Mouse (Mus musculus) neural tube, embryonic 13.5 days (tissue): ENCODE data around the gene Nbea. TPM values are rescaled to one million over a fixed set of nuclear protein-coding genes. Genes with fewer than 3 reads are reported as not detected.

Experiments
- ATAC-seq: fragments of 200-750 bp; cut with Nextera tagmentation; 2 replicates; pipeline ENCODE4 v1.8.0; 2017; ENCODE audit warnings: low read depth, mild to moderate bottlenecking, moderate TSS enrichment, moderate library complexity
- H3K27ac ChIP-seq: fragments of 300-500 bp; sonication (generic); replicated peaks from 2 replicates; pipeline ENCODE4 v1.5.1; 2015; ENCODE audit warnings: moderate library complexity, mild to moderate bottlenecking, inconsistent platforms
- H3K27me3 ChIP-seq: fragments of 300-500 bp; sonication (generic); 2 replicates; pipeline ENCODE4 v1.6.1; 2015; ENCODE audit warnings: mild to moderate bottlenecking, inconsistent platforms
- H3K36me3 ChIP-seq: fragments of 300-500 bp; sonication (generic); 2 replicates; pipeline ENCODE4 v1.6.1; 2015; ENCODE audit warnings: mild to moderate bottlenecking, inconsistent platforms
- H3K4me1 ChIP-seq: fragments of 300-500 bp; sonication (generic); replicated peaks from 2 replicates; pipeline ENCODE4 v1.6.1; 2015; ENCODE audit warnings: inconsistent platforms
- H3K4me2 ChIP-seq: fragments of 300-500 bp; sonication (generic); 2 replicates; pipeline ENCODE4 v1.6.1; 2015; ENCODE audit warnings: inconsistent platforms, mild to moderate bottlenecking, moderate library complexity
- H3K4me3 ChIP-seq: fragments of 300-500 bp; sonication (generic); 2 replicates; pipeline ENCODE4 v1.5.1; 2015; ENCODE audit warnings: mild to moderate bottlenecking, inconsistent platforms
- H3K9ac ChIP-seq: fragments of 300-500 bp; sonication (generic); 2 replicates; pipeline ENCODE4 v1.6.1; 2015; ENCODE audit warnings: moderate library complexity, mild to moderate bottlenecking, inconsistent platforms
- H3K9me3 ChIP-seq: fragments of 300-500 bp; sonication (generic); 2 replicates; pipeline ENCODE4 v1.6.1; 2016; ENCODE audit warnings: inconsistent platforms
- WGBS: fragments of 180-500 bp; shearing (Covaris S2); methylation state at CpG from one replicate; pipeline ENCODE4 v1.1.7; 2015; 5-methylcytosine and 5-hydroxymethylcytosine counted together
- polyA plus RNA-seq: library from polyadenylated mRNA; unstranded; fragments of >200 nt; fragmentation: Nextera tagmentation; extraction: Ambion mirVana; gene quantifications from 2 replicates; pipeline ENCODE4 v1.2.1, GENCODE M21; 2015

Nbea gene
- polyA plus RNA-seq, 1 experiment from 2014 or later = 51.3 TPM

DNA sequence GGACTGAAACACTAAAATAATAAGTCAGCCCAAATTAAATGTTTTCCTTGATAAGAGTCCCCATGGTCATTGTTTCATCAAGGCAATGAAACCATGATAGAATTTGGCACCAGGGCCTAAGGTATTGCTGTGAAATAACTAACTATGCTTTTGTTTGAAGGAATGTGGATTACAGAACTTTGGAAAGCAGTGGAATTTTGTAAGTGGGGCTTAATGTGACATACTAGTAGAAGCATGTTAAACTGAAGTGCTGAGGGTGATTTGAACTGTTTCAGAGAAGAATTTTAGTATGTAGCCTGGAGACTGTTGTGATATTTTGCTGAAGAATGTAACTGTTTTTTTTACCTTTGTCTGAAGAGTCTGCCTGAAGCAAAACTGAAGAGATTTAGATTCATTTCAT, 66.9 kb downstream of the Nbea start:
- Histone ChIP-seq H3K4me1 (no peaks in the 10 kb centered on the region), H3K36me3 (peaks cover 11% of the 10 kb centered on the region; the same call in 1 of the 2 replicates), H3K9ac (no peak overlapping the region), H3K27ac (no peak overlapping the region), H3K4me3 (no peak overlapping the region), H3K27me3 (no peaks in the 10 kb centered on the region), H3K9me3 (no peaks in the 10 kb centered on the region), H3K4me2 (no peak overlapping the region)
- ATAC-seq = no peak

DNA sequence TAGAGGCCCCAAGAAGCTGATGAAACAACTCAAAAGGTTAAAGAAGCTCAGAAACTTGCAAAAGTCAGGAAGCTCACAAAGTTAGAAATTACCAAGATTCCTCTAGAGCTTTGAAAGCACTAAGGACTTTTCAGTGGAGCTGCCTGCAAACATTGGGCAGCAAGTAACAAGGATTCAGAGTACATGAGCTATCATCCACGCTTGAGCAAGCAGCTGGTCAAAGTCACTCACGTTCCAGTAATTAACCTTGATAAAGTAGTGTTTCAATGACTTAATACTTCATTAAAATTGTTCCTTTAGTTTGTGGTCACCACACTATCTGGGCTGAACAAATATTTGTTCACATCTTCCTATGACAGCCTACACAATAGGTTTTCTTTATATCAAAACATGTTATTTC, 75.4 kb downstream of the Nbea start:
- no peak overlapping the region for H3K4me3 ChIP-seq
- ATAC-seq = no peak
- H3K27me3 ChIP-seq = no peaks in the 10 kb centered on the region
- no peak overlapping the region for H3K27ac ChIP-seq
- H3K36me3 ChIP-seq = no peaks in the 10 kb centered on the region
- no peak overlapping the region for H3K9ac ChIP-seq
- H3K4me1 ChIP-seq = no peaks in the 10 kb centered on the region
- 69% methylated on average over 2 of the region's 2 CpGs for WGBS
- no peak overlapping the region for H3K4me2 ChIP-seq
- H3K9me3 ChIP-seq = no peaks in the 10 kb centered on the region

DNA sequence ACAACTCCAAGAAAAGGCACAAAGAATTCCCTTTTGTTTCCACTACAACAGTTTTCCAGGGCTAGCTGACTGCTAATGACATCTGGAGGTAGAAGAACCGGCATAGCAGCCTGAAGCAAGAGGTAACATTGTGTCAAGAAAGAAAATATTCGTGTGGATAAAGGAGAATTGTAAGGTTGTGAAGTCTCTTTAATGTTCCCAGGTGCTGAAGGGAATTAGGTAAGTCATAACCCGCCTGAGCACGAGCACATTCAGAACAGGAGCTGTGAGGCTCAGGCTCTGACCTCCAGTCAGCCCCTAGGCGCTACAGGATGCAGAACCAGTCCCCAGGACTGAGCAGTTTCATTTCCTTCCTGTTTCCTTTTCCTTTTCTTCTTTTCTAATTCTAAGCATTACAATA, 86.4 kb downstream of the Nbea start:
- Histone ChIP-seq H3K4me2 (no peak overlapping the region), H3K36me3 (no peaks in the 10 kb centered on the region), H3K9ac (no peak overlapping the region), H3K4me1 (peaks cover 13% of the 10 kb centered on the region), H3K27ac (peak overlapping the region; percentile 64), H3K4me3 (no peak overlapping the region), H3K9me3 (no peaks in the 10 kb centered on the region), H3K27me3 (no peaks in the 10 kb centered on the region)
- WGBS = 12% methylated on average over 5 of the region's 5 CpGs
- no peak for ATAC-seq

DNA sequence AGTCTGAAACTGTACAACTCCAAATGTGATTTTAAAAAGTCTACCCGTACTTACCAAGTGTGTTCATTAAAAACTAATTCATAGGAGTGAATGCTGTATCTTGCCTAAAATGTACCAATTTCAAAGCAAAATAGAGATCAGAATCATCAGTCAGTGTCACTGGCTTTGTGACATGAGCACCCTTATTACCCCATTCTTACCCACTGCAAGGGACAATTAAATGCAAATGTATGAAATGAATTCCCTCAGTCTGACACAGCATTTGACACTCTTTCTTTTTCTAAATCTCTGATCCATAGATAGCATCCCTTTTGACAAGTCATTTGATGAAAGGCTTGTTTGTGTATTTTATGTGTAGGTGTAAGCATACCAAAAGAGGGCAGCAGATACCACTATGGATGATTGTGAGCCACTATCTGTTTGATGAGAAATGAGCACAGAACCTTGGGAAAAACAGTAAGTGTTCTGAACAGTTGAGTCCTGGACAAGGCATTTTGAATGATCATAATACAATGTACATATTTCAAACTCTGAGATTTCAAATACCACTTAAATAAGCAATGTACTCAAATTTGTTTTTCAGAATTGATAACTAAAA, 104.4 kb downstream of the Nbea start:
- no peaks in the 10 kb centered on the region for H3K4me1 ChIP-seq

DNA sequence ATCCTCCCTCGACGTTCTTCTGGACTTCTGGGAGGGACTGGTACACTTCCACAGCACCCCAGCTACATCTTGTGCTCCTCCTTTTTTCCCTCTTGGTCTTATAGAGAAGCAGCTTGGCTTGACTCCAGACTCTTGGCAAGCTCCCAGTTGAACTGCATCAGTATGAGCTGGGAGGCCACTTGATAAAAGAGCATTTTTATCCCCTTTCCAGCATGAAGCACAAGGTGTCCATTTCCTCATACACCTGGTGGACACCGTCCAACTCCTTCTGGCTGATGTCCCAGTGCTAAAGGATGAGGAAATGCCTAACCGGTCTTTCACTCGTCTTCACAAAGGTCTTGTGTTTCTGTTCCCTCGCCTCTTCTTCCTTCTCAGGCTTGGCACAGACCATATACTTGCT, 115.7 kb downstream of the Nbea start:
- H3K36me3 ChIP-seq = peaks cover 20% of the 10 kb centered on the region
- no peaks in the 10 kb centered on the region for H3K4me1 ChIP-seq
- no peak overlapping the region for H3K4me3 ChIP-seq
- 85% methylated on average over 6 of the region's 6 CpGs for WGBS
- no peaks in the 10 kb centered on the region for H3K27me3 ChIP-seq
- H3K4me2 ChIP-seq = no peak overlapping the region
- H3K9ac ChIP-seq = no peak overlapping the region
- H3K9me3 ChIP-seq = no peaks in the 10 kb centered on the region
- H3K27ac ChIP-seq = no peak overlapping the region
- ATAC-seq = no peak

More for the DNA sequence above, 104.4 kb downstream of the Nbea start:
- Histone ChIP-seq H3K4me3 (no peak overlapping the region), H3K9ac (no peak overlapping the region), H3K9me3 (no peaks in the 10 kb centered on the region), H3K27me3 (no peaks in the 10 kb centered on the region), H3K36me3 (peaks cover 10% of the 10 kb centered on the region; the same call in 1 of the 2 replicates), H3K27ac (no peak overlapping the region), H3K4me2 (no peak overlapping the region)
- WGBS = 91% methylated on average over 1 of the region's 1 CpGs
- ATAC-seq = no peak

DNA sequence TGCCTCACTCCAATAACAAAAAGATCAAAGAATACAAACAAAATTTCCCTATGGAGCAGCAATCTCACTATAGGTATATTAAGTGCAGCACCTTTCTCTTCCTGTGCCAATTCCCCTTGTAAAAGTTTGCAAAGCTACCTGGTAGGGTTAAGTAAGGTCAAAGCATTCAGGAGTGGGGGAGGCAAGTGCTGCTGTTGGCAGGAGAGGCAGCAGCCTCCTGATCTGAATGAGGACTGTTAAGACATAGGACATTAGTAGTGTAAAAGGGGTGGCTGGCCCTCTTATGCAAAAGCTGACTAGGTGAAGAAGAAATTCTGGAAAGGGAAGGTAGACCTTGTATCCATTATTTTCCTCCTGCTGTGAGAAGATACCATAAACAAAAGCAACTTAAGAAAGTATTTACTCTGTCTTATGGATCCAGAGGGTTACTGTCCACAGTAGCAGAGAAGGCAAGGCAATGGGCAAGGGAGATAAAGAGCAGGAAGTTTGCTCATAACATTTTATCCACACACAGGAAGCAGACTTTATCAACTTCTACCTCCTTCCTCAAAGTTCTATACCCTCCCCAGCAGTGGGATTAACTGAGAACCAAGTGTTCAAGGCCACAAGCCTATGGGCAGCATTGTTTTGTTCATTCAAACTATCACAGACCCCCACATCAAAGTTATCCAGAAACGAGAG, 117.0 kb downstream of the Nbea start:
- Histone ChIP-seq H3K27me3 (no peaks in the 10 kb centered on the region), H3K9ac (no peak overlapping the region), H3K36me3 (peaks cover 20% of the 10 kb centered on the region), H3K4me3 (no peak overlapping the region), H3K9me3 (no peaks in the 10 kb centered on the region), H3K4me1 (no peaks in the 10 kb centered on the region), H3K4me2 (no peak overlapping the region), H3K27ac (no peak overlapping the region)
- no peak for ATAC-seq
- WGBS = 86% methylated on average over 1 of the region's 1 CpGs

DNA sequence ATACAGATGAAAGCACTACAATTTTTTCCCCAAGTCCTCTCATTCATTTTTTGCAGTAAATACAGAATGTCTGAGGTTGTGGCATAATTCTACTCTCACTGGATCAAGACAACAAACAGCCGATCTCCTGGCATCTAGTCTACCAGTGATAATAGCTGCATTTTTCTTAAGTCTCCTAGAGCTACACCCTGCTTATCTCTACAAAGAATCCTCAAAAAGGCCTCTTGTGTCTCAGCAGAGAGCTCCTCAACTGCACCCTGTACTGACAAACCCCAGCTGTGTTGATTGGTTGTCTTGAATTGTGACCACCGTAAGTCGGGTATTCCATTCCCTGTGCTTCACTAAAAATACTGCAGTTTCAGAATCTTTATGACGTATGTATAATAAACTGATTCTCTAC, 118.3 kb downstream of the Nbea start:
- Histone ChIP-seq H3K4me3 (no peak overlapping the region), H3K9me3 (no peaks in the 10 kb centered on the region), H3K27me3 (no peaks in the 10 kb centered on the region), H3K36me3 (peaks cover 20% of the 10 kb centered on the region), H3K4me2 (no peak overlapping the region), H3K4me1 (no peaks in the 10 kb centered on the region), H3K27ac (no peak overlapping the region), H3K9ac (no peak overlapping the region)
- 81% methylated on average over 4 of the region's 4 CpGs for WGBS
- ATAC-seq = no peak

DNA sequence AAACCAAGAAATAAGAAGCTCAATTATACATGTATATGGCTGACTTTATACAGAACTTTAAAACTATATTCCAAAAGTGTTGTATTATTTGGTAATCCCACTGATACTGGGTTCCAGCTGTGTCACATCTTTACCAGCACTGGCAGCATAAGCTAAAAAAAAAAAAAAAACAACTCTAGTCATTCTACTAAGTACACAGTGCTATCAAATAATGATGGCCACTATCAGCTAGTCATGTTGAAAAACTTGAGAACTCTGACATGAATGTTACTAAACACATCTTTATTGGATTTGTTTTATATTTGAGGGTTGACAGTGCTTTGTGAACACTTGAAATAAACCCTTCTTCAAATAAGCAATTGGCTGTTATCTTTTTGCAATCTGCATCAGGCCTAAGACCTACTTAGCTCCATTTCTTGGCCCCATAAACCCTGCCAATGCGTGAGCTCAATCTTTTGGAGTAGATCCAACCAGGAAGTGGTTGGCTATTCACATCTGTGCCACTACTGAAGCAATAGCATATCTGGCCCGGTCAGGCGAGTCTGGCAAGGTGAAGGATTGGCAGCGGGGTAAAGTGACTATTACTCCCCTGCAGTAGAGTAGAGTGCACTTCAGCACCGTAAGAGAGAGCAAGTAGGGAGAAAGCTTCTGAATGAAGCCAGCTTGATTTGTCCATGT, 137.7 kb downstream of the Nbea start:
- H3K9me3 ChIP-seq = no peaks in the 10 kb centered on the region
- H3K4me1 ChIP-seq = no peaks in the 10 kb centered on the region
- no peak overlapping the region for H3K4me3 ChIP-seq
- H3K9ac ChIP-seq = no peak overlapping the region
- 0 out of 2 replicates have a peak, but pooled peaks cover 2% of the 10 kb centered on the region for H3K36me3 ChIP-seq
- H3K27ac ChIP-seq = no peak overlapping the region
- H3K4me2 ChIP-seq = no peak overlapping the region
- ATAC-seq = no peak
- H3K27me3 ChIP-seq = no peaks in the 10 kb centered on the region
- WGBS = 94% methylated on average over 5 of the region's 5 CpGs

DNA sequence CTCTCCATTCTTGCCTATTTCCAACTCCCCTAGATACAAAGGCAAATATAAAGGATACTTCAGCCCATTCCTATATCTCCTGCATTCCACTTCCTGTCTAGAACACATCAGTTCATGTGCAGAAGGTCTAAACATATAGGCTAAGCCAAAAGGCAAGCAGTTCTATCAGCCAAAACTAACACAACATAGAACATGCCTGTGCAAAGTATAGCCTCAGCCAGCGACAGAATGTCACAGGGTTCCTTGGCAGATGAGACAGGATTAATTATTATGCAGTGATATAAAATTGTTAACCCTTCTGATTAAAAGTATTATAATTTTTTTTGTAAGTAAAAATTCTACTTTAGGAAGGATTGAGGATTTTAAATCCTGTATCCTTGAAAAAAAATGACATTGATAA, 140.4 kb downstream of the Nbea start:
- Histone ChIP-seq H3K4me1 (no peaks in the 10 kb centered on the region), H3K27me3 (no peaks in the 10 kb centered on the region), H3K27ac (no peak overlapping the region), H3K36me3 (0 out of 2 replicates have a peak, but pooled peaks cover 2% of the 10 kb centered on the region), H3K9me3 (no peaks in the 10 kb centered on the region), H3K4me2 (no peak overlapping the region), H3K9ac (no peak overlapping the region), H3K4me3 (no peak overlapping the region)
- ATAC-seq = no peak
- 81% methylated on average over 1 of the region's 1 CpGs for WGBS

DNA sequence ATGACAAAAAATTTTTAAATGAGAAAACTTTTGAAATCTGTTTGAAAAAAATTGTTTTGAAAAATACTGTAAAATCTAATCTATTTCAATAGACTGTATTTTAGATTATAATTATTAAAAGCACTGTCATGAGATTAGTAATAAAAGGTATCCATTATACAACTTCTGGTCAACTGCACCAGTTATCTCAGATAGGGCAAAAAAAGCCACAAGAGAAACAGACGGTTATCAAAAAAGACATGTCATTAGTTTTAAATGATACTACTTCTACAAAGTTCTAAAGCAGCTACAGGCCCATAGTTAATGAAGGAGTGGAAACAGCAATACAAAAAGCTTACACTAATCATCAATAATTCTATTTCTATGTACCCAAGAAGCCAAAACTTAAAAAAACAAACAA, 144.0 kb downstream of the Nbea start:
- ATAC-seq = no peak
- WGBS = 89% methylated on average over 1 of the region's 1 CpGs
- H3K4me2 ChIP-seq = no peak overlapping the region
- H3K36me3 ChIP-seq = no peaks in the 10 kb centered on the region
- H3K9me3 ChIP-seq = no peaks in the 10 kb centered on the region
- no peak overlapping the region for H3K4me3 ChIP-seq
- no peak overlapping the region for H3K27ac ChIP-seq
- no peak overlapping the region for H3K9ac ChIP-seq
- no peaks in the 10 kb centered on the region for H3K27me3 ChIP-seq
- no peaks in the 10 kb centered on the region for H3K4me1 ChIP-seq

DNA sequence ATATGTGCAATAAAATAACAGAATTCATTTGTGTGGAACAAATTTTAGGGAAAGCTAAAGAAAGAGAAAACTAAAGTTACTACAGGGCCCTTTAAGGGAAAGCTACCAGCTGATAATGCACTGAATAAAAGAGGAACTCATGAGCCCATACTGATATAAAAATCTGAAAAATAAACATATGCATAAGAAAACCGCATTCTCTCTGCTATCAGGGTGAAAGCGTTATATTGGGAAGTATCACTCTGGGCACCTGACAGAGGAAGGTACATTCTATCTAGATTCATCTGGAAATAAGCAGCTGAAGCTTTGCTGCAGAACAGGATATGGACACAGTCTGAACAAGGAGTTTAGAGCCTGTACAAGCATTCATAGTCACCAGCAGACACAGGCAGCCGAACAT, 148.9 kb downstream of the Nbea start:
- Histone ChIP-seq H3K4me2 (no peak overlapping the region), H3K4me3 (no peak overlapping the region), H3K27me3 (no peaks in the 10 kb centered on the region), H3K9ac (no peak overlapping the region), H3K27ac (no peak overlapping the region), H3K36me3 (peaks cover 6% of the 10 kb centered on the region), H3K9me3 (no peaks in the 10 kb centered on the region), H3K4me1 (no peaks in the 10 kb centered on the region)
- 87% methylated on average over 3 of the region's 3 CpGs for WGBS
- no peak for ATAC-seq

DNA sequence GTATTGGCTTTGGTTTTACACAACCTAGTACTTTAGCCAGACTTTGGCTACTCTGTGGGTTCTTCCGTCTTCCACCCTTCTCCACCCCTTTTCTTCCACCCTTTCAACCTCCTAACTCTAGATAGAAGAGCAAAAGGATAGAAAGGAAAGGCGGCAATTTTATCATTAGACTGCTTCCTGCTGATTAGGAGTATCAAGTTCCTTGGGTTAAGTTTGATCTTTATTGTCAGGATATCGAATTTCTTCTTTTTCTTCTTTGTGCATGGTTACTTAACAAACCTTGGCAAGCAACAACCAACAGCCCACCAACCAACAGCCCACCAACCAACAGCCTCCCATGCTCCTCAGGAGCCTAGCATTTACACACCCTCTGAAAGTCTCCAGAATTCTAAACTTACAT, 165.0 kb downstream of the Nbea start:
- no peak overlapping the region for H3K9ac ChIP-seq
- no peak overlapping the region for H3K27ac ChIP-seq
- no peaks in the 10 kb centered on the region for H3K27me3 ChIP-seq
- WGBS = 96% methylated on average over 3 of the region's 3 CpGs
- ATAC-seq = no peak
- H3K36me3 ChIP-seq = peaks cover 18% of the 10 kb centered on the region
- H3K4me1 ChIP-seq = no peaks in the 10 kb centered on the region
- H3K9me3 ChIP-seq = no peaks in the 10 kb centered on the region
- H3K4me3 ChIP-seq = no peak overlapping the region
- no peak overlapping the region for H3K4me2 ChIP-seq
